Mouse (Mus musculus) heart, adult 8-10 months (tissue): ENCODE data around the gene Tmem53. TPM values are rescaled to one million over a fixed set of nuclear protein-coding genes. Genes with fewer than 3 reads are reported as not detected.

Source experiments
- DNase-seq: peaks from one replicate; pipeline ENCODE4 v3.0.0; 2022; ENCODE audit warnings: low spot score
- total RNA-seq, 4 experiments: library from RNA; stranded (reverse); gene quantifications; 2 replicates each; pipeline ENCODE4 v1.2.4; 2022

The Tmem53 gene
- total RNA-seq, 4 experiments from 2014 or later = 22.3 to 37.6 (median 30.1) TPM

- no peak for DNase-seq
These were observed 63.2 kb downstream of the Tmem53 start for GRCm38 (mm10) chr4:117314849-117315500.

GRCm38 (mm10) chr4:117316800-117317199 lies 65.0 kb downstream of the Tmem53 start:
- no peak for DNase-seq

GRCm38 (mm10) chr4:117317701-117318190 lies 66.0 kb downstream of the Tmem53 start:
- DNase-seq = no peak

Other genes with a start within 250 kb of the Tmem53 start
- gene Eif2b3, start 232.5 kb upstream of the Tmem53 start, total RNA-seq = 10 to 100 TPM; 13.5 to 18.2 (median 15.0) TPM
- 1 to 10 TPM in 1 of 4 experiments, under 1 TPM in 3; 0.44 to 1.0 (median 0.58) TPM for gene Ptch2, start 155.9 kb upstream of the Tmem53 start, total RNA-seq
- gene Btbd19, start 126.2 kb upstream of the Tmem53 start, total RNA-seq = 1 to 10 TPM; 1.8 to 3.5 (median 2.4) TPM
- under 1 TPM in 1 of 4 experiments, not detected in 3; 0.40 TPM for gene Tctex1d4, start 125.2 kb upstream of the Tmem53 start, total RNA-seq
- 1 to 10 TPM; 1.2 to 1.8 (median 1.6) TPM for gene Plk3, start 118.0 kb upstream of the Tmem53 start, total RNA-seq
- 100 to 1,000 TPM; 504 to 617 (median 566) TPM for gene Rps8, start 95.7 kb upstream of the Tmem53 start, total RNA-seq
- under 1 TPM in 2 of 4 experiments, not detected in 2; 0.32 to 0.53 TPM for gene Kif2c, start 69.3 kb upstream of the Tmem53 start, total RNA-seq
- under 1 TPM in 2 of 4 experiments, not detected in 2; 0.22 to 0.35 TPM for gene Armh1, start 174 bp downstream of the Tmem53 start, total RNA-seq
- 10 to 100 TPM; 30.3 to 37.3 (median 31.9) TPM for gene Rnf220, start 245.1 kb downstream of the Tmem53 start, total RNA-seq